Mouse (Mus musculus) MEL (cell line): ENCODE results near the gene Spib. TPM values are rescaled to one million over a fixed set of nuclear protein-coding genes. Genes with fewer than 3 reads are reported as not detected.

ENCODE experiments used
- DNase-seq: peaks from one replicate; pipeline ENCODE4 v3.0.0; 2011; ENCODE audit warnings: low read depth, low spot score
- H3K27ac ChIP-seq: 2 replicates; pipeline ENCODE4 v1.5.1; 2012; ENCODE audit warnings: low read depth, mild to moderate bottlenecking, control low read depth, low read length, moderate library complexity; ENCODE audit not compliant: control insufficient read depth
- H3K27me3 ChIP-seq, 2 experiments: fragments of 150-350 bp in 1 of 2; sonication (generic) in 1 of 2; 2 replicates each; pipeline ENCODE4 v1.6.1; 2012; ENCODE audit warnings: low read length in 2 of 2, mild to moderate bottlenecking in 2 of 2, improper control_type of control experiment in 1 of 2, moderate library complexity in 1 of 2; ENCODE audit not compliant: insufficient read depth in 2 of 2, control insufficient read depth in 1 of 2
- H3K36me3 ChIP-seq, 2 experiments: 2 replicates each; pipeline ENCODE4 v1.6.1; 2012 to 2014; ENCODE audit warnings: low read length in 2 of 2, improper control_type of control experiment in 1 of 2, inconsistent platforms in 1 of 2, mild to moderate bottlenecking in 1 of 2; ENCODE audit not compliant: insufficient read depth in 2 of 2, control insufficient read depth in 1 of 2
- H3K4me1 ChIP-seq, 2 experiments: fragments of 150-350 bp in 1 of 2; sonication (generic) in 1 of 2; 2 replicates each; pipeline ENCODE4 v1.6.1; 2012; ENCODE audit warnings: low read length in 2 of 2, improper control_type of control experiment in 1 of 2, mild to moderate bottlenecking in 1 of 2; ENCODE audit not compliant: insufficient read depth in 2 of 2, control insufficient read depth in 1 of 2
- H3K4me3 ChIP-seq, 2 experiments: fragments of 150-350 bp in 1 of 2; sonication (generic) in 1 of 2; 2 replicates each; pipeline ENCODE4 v1.5.1; 2012; ENCODE audit warnings: low read depth in 2 of 2, low read length in 2 of 2, mild to moderate bottlenecking in 2 of 2, moderate library complexity in 2 of 2, control low read depth in 1 of 2, improper control_type of control experiment in 1 of 2; ENCODE audit not compliant: control insufficient read depth in 1 of 2, insufficient read depth in 1 of 2
- H3K79me2 ChIP-seq: 2 replicates; pipeline ENCODE4 v1.6.1; 2012; ENCODE audit warnings: mild to moderate bottlenecking, low read length, moderate library complexity; ENCODE audit not compliant: control insufficient read depth, poor library complexity, insufficient read depth
- H3K9ac ChIP-seq: 2 replicates; pipeline ENCODE4 v1.6.1; 2012; ENCODE audit warnings: low read depth, mild to moderate bottlenecking, control low read depth, low read length, moderate library complexity; ENCODE audit not compliant: control insufficient read depth, poor library complexity, severe bottlenecking
- H3K9me3 ChIP-seq: fragments of 150-350 bp; sonication (generic); replicated peaks from 2 replicates; pipeline ENCODE4 v1.6.1; 2012; ENCODE audit warnings: mild to moderate bottlenecking, low read length, improper control_type of control experiment, moderate library complexity; ENCODE audit not compliant: insufficient read depth
- BHLHE40 ChIP-seq: IDR thresholded peaks from 2 replicates; pipeline ENCODE4 v1.6.1; 2012; ENCODE audit warnings: low read depth, mild to moderate bottlenecking, inconsistent platforms, low read length, improper control_type of control experiment, borderline replicate concordance
- CHD1 ChIP-seq: IDR thresholded peaks from 2 replicates; pipeline ENCODE4 v1.6.1; 2012; ENCODE audit warnings: low read depth, mild to moderate bottlenecking, inconsistent platforms, low read length, improper control_type of control experiment
- E2F4 ChIP-seq: IDR thresholded peaks from 2 replicates; pipeline ENCODE4 v1.6.1; 2011; ENCODE audit warnings: low read depth, low read length, improper control_type of control experiment, borderline replicate concordance
- ELF1 ChIP-seq: IDR thresholded peaks from 2 replicates; pipeline ENCODE4 v1.6.1; 2014; ENCODE audit warnings: low read depth, mild to moderate bottlenecking, inconsistent platforms, low read length, improper control_type of control experiment, moderate library complexity
- ETS1 ChIP-seq: IDR thresholded peaks from 2 replicates; pipeline ENCODE4 v1.6.1; 2012; ENCODE audit warnings: low read depth, mild to moderate bottlenecking, inconsistent platforms, low read length, improper control_type of control experiment, moderate library complexity
- GATA1 ChIP-seq: IDR thresholded peaks from 2 replicates; pipeline ENCODE4 v1.6.1; 2011; ENCODE audit warnings: low read depth, low read length, improper control_type of control experiment
- JUND ChIP-seq: IDR thresholded peaks from 2 replicates; pipeline ENCODE4 v1.6.1; 2011; ENCODE audit warnings: low read depth, mild to moderate bottlenecking, improper control_type of control experiment, low read length
- MAFK ChIP-seq: IDR thresholded peaks from 2 replicates; pipeline ENCODE4 v1.6.1; 2011; ENCODE audit warnings: low read depth, mild to moderate bottlenecking, low read length, improper control_type of control experiment, borderline replicate concordance
- MAX ChIP-seq: IDR thresholded peaks from 2 replicates; pipeline ENCODE4 v1.6.1; 2011; ENCODE audit warnings: low read length, improper control_type of control experiment
- MAZ ChIP-seq: IDR thresholded peaks from 2 replicates; pipeline ENCODE4 v1.6.1; 2012; ENCODE audit warnings: low read depth, mild to moderate bottlenecking, inconsistent platforms, low read length, improper control_type of control experiment
- MEF2A ChIP-seq: IDR thresholded peaks from 2 replicates; pipeline ENCODE4 v1.6.1; 2014; ENCODE audit warnings: low read depth, mild to moderate bottlenecking, inconsistent platforms, low read length, improper control_type of control experiment; ENCODE audit not compliant: poor library complexity, insufficient replicate concordance, severe bottlenecking; ENCODE audit errors: extremely low read depth
- MXI1 ChIP-seq: IDR thresholded peaks from 2 replicates; pipeline ENCODE4 v1.6.1; 2011; ENCODE audit warnings: mild to moderate bottlenecking, low read depth, low read length, improper control_type of control experiment
- MYB ChIP-seq: IDR thresholded peaks from 2 replicates; pipeline ENCODE4 v1.6.1; 2011; ENCODE audit warnings: mild to moderate bottlenecking, low read depth, low read length, improper control_type of control experiment
- MYC ChIP-seq: IDR thresholded peaks from 2 replicates; pipeline ENCODE4 v1.6.1; 2011; ENCODE audit warnings: low read depth, mild to moderate bottlenecking, low read length, improper control_type of control experiment, moderate library complexity
- NELFE ChIP-seq: IDR thresholded peaks from 2 replicates; pipeline ENCODE4 v1.6.1; 2011; ENCODE audit warnings: low read depth, low read length, improper control_type of control experiment
- POLR2A ChIP-seq, 2 experiments: IDR thresholded peaks; 2 replicates each; pipeline ENCODE4 v1.6.1; 2011 to 2012; ENCODE audit warnings: low read length in 2 of 2, mild to moderate bottlenecking in 2 of 2, control low read depth in 1 of 2, improper control_type of control experiment in 1 of 2, low read depth in 1 of 2, moderate library complexity in 1 of 2; ENCODE audit not compliant: control insufficient read depth in 1 of 2, insufficient read depth in 1 of 2, poor library complexity in 1 of 2
- POLR2AphosphoS2 ChIP-seq: IDR thresholded peaks from 2 replicates; pipeline ENCODE4 v1.6.1; 2011; ENCODE audit warnings: low read length, improper control_type of control experiment
- POLR2AphosphoS5 ChIP-seq: IDR thresholded peaks from 2 replicates; pipeline ENCODE4 v1.6.1; 2012; ENCODE audit warnings: low read depth, borderline replicate concordance, mild to moderate bottlenecking, inconsistent platforms, low read length, moderate library complexity, mixed read lengths
- RAD21 ChIP-seq: IDR thresholded peaks from 2 replicates; pipeline ENCODE4 v1.6.1; 2011; ENCODE audit warnings: mild to moderate bottlenecking, low read depth, low read length, improper control_type of control experiment
- SMC3 ChIP-seq: IDR thresholded peaks from 2 replicates; pipeline ENCODE4 v1.6.1; 2011; ENCODE audit warnings: low read depth, low read length, improper control_type of control experiment
- TAL1 ChIP-seq: IDR thresholded peaks from 2 replicates; pipeline ENCODE4 v1.6.1; 2012; ENCODE audit warnings: mild to moderate bottlenecking, inconsistent platforms, low read length, moderate library complexity, mixed read lengths
- TBP ChIP-seq: IDR thresholded peaks from 2 replicates; pipeline ENCODE4 v1.8.0; 2011; ENCODE audit warnings: low read depth, low read length, improper control_type of control experiment
- TCF12 ChIP-seq: IDR thresholded peaks from 2 replicates; pipeline ENCODE4 v1.6.1; 2014; ENCODE audit warnings: low read depth, mild to moderate bottlenecking, inconsistent platforms, low read length, improper control_type of control experiment, moderate library complexity
- ZNF384 ChIP-seq: IDR thresholded peaks from 2 replicates; pipeline ENCODE4 v1.6.1; 2012; ENCODE audit warnings: low read depth, mild to moderate bottlenecking, inconsistent platforms, low read length, improper control_type of control experiment
- polyA plus RNA-seq, 2 experiments: library from polyadenylated mRNA; stranded (reverse) in 1 of 2; unstranded in 1 of 2; fragments of >175 nt in 1 of 2; fragments of >200 nt in 1 of 2; gene quantifications; 2 replicates each; pipeline versions ENCODE4 v1.2.1 to v1.2.4; 2012; ENCODE audit warnings: low replicate concordance in 2 of 2, low read depth in 1 of 2; ENCODE audit not compliant: insufficient read length in 2 of 2, insufficient read depth in 1 of 2, missing spikeins in 1 of 2
- total RNA-seq: library from RNA; depleted of rRNA; stranded (reverse); fragments of 300-350 nt; gene quantifications from 2 replicates; pipeline ENCODE4 v1.2.3, GENCODE M21; 2012

The Spib gene
- total and polyA plus RNA-seq, 3 experiments, result 0.04 to 0.13 TPM; not detected in 1

DNA sequence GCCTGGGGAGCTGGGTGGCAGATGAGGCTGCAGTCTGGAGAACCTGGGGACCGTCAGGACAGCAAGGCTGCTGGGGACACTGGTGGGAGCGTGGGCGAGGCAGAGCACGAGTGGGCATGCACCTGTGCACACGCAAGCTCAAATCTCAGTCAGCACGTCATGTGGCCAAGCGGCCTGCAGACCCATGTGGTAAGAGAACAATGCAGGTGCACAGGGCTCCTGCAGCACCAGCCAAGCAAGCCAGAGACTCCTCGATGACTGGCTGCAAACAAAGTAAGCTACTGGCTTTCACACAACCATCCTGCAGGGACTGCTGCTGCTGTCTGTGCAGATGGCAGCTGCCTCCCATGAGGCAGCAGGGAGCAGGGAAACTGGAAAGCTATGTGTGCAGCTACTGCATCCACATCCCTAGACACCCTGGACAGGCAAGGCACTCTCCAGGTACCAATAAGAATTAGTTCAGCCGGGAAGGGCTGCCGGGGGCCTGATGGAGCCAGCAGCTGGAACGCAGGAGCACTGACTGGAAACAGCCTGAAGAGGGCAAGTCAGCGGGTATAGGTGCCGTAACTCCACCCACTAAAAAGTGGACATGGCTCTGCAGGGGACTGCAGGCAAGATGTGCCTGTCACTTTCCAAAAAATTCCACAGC is 44.8 kb downstream of the Spib start:
- H3K36me3 ChIP-seq, result peaks cover 0 to 6% of the 10 kb centered on the region in 2 experiments; a peak in 2 of 4 replicates
- no peaks in the 10 kb centered on the region for H3K27me3 ChIP-seq
- no peak overlapping the region for H3K4me3 ChIP-seq

DNA sequence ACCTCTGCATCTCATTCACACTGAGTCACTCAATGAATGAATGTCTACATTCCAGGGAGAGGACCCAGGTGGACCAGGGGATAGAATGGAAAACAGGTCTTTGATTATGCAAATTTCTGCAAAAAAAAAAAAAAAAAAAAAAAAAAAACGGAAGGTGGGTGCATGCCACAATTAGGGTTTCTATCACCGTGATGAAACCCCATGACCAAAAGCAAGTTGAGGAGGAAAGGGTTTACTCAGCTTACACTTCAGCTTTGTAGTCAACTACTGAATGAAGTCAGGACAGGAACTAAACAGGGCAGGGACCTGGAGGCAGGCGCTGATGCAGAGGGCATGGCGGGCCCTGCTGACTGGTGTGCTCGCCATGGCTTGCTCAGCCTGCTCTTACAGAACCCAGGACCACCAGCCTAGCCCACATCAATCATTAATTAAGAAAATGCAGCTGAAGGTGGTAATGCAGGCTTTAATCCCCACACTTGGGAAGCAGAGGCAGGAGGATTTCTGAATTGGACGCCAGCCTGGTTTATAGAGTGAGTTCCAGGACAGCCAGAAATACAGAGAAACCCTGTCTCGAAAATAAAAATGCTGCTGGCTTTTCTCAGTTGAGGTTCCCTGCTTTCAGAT is 46.2 kb downstream of the Spib start:
- Histone ChIP-seq H3K36me3 (peaks cover 0 to 6% of the 10 kb centered on the region in 2 experiments; a peak in 2 of 4 replicates), H3K4me3 (no peak overlapping the region), H3K27me3 (no peaks in the 10 kb centered on the region), H3K9ac (no peak overlapping the region), H3K27ac (no peak overlapping the region), H3K4me1 (peaks cover 4 to 23% of the 10 kb centered on the region in 2 experiments), H3K9me3 (no peaks in the 10 kb centered on the region), H3K79me2 (no peaks in the 10 kb centered on the region)
- no peak for DNase-seq
- TF ChIP-seq ELF1 (no peak), MAFK (no peak), RAD21 (no peak), NELFE (no peak), POLR2AphosphoS2 (no peak), ETS1 (no peak), JUND (no peak), E2F4 (no peak), TAL1 (no peak), TBP (no peak), MEF2A (no peak), CHD1 (no peak), MYB (no peak), MAX (no peak), TCF12 (no peak), MYC (no peak), POLR2AphosphoS5 (no peak), SMC3 (no peak), MXI1 (no peak), BHLHE40 (no peak)

More for the DNA sequence above, 44.8 kb downstream of the Spib start:
- Histone ChIP-seq H3K27ac (no peak overlapping the region), H3K9ac (no peak overlapping the region), H3K9me3 (no peaks in the 10 kb centered on the region), H3K79me2 (no peaks in the 10 kb centered on the region), H3K4me1 (peaks cover 4 to 13% of the 10 kb centered on the region in 2 experiments)
- DNase-seq, result no peak
- no peak for TF ChIP-seq MXI1
- no peak for TF ChIP-seq POLR2A (IDR thresholded peaks at IDR 0.05; ENCODE audit: control insufficient read depth in 1 of 2, insufficient read depth in 1 of 2, low read depth in 1 of 2, low read length in 2 of 2, poor library complexity in 1 of 2)
- TF ChIP-seq CHD1, result no peak
- 0 out of 2 replicates have a peak, but pooled peaks have one; percentile 33 for TF ChIP-seq POLR2AphosphoS2
- TF ChIP-seq GATA1, result no peak
- TF ChIP-seq MAZ, result no peak
- TF ChIP-seq MYB, result no peak
- no peak for TF ChIP-seq ZNF384
